Mouse (Mus musculus) heart, postnatal 25 days (tissue): ENCODE results near the gene Lor. TPM values are rescaled to one million over a fixed set of nuclear protein-coding genes. Genes with fewer than 3 reads are reported as not detected.

Experiments used
- DNase-seq: peaks from one replicate; pipeline ENCODE4 v3.0.0; 2022; ENCODE audit warnings: low spot score
- intact Hi-C: fragments of 180-260 bp; cut with DNase I; formaldehyde crosslinking; loops from one replicate; pipeline ENCODE4 v1.15.1; 2025
- microRNA-seq: library from miRNA; unstranded; fragments of <30 nt; microRNA quantifications from one replicate; pipeline ENCODE4 v1.2.0, GENCODE M21; 2022
- total RNA-seq, 2 experiments: library from RNA; stranded (reverse); gene quantifications; 2 replicates each; pipeline ENCODE4 v1.2.3; 2021

Gene Lor
- not detected for total RNA-seq

DNA sequence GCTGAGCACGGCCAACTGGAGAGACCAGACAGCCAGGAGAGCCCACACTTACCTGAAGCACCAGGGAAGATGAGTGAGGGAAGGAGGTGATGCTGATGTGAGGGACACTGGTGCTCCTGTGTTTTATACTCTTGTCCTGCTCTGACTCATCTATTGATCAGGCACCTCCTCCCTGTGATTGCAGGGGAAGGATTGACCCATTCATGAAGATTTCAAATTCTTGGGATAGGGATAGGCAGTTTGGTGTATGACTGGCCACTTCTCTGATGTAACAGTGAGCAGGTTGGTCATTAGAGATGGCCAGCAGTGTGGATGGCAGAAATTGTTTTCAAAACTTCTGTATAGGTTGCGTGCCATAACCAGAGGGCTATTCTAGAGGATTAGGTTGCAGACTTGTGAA is at the start of gene Lor:
Gene Lor (minus strand): TSS at position 101 of the 400 bp plus-strand sequence.
- no peak for DNase-seq
- intact Hi-C loops = no loop called here

- intact Hi-C loops = no loop called here
- DNase-seq = no peak
These were observed 40.9 kb upstream of the Lor start, which contains the start of gene Prr9 for GRCm38 (mm10) chr3:92123847-92124246. Prr9 (minus strand) TSS chr3:92123947.

DNA sequence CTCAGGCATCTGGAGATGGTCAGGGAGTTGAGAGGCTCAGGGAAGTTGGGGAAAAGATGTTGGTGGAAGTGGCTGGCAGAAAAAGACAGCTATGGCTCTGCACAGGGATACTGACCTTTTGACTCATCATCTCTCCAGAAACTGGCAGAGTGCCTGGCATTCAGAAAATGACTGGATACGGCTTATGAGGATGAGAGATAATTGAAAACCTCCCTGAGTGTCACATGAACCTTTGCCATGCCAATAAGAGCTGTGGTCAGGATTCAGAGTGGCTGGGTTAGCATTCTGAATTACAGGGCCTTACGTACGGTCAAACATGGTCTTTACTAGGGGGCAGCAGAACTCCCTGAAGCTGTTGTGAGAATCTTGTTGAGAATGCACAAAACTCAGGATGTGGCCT is 38.0 kb upstream of the Lor start:
- intact Hi-C loops = no loop called here
- DNase-seq = no peak

DNA sequence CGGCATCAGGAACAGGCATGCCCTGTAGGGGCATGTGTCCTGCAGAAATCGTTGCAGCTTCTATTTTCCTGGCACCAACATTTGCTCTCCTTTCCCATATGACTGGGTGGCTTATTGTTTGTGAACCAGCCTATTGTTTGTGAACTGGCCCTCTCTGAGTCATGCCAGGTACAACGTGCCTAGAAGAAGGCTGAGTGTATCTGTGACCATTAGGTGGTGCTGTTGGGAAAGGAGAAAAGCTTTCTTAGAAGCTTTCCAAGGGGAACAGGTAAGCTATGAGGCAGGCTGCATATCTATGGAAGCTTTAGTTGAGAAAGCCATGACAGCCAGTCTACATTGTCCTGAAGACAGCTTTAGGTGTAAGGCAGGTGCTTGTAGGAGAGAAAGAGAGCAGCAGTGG is 35.0 kb upstream of the Lor start:
- no peak for DNase-seq
- intact Hi-C loops = no loop called here

DNA sequence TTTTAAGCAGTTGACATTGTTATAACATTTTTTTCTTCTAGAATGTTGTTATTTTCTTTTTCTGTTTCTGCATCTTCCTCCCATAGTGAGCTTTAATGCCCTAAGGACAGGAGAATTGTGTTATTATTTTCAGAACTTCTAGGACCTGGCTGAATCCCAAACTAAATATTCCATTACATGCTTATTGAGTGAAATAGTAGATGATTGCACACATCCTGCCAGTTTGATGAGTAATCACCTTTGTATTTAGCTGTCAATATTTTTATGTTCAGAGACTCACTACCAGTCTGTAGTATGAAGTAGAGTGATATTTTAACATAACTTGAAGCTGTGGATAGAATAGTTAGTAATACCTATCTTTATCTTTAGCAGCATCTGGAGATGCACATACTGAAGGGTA is 28.6 kb upstream of the Lor start:
- intact Hi-C loops = no loop called here
- no peak for DNase-seq

GRCm38 (mm10) chr3:92110790-92111189 is 27.8 kb upstream of the Lor start:
- DNase-seq = no peak
- intact Hi-C loops = no loop called here

- intact Hi-C loops = loop anchor here (1.0 kb wide), 1 partner anchor 56 kb away; no protein-coding TSS in a partner anchor
- DNase-seq = no peak
These were observed 23.6 kb upstream of the Lor start for GRCm38 (mm10) chr3:92106582-92106981.

- DNase-seq = peak; percentile 1
These were observed 1.5 kb downstream of the Lor start for GRCm38 (mm10) chr3:92081285-92081931.

DNA sequence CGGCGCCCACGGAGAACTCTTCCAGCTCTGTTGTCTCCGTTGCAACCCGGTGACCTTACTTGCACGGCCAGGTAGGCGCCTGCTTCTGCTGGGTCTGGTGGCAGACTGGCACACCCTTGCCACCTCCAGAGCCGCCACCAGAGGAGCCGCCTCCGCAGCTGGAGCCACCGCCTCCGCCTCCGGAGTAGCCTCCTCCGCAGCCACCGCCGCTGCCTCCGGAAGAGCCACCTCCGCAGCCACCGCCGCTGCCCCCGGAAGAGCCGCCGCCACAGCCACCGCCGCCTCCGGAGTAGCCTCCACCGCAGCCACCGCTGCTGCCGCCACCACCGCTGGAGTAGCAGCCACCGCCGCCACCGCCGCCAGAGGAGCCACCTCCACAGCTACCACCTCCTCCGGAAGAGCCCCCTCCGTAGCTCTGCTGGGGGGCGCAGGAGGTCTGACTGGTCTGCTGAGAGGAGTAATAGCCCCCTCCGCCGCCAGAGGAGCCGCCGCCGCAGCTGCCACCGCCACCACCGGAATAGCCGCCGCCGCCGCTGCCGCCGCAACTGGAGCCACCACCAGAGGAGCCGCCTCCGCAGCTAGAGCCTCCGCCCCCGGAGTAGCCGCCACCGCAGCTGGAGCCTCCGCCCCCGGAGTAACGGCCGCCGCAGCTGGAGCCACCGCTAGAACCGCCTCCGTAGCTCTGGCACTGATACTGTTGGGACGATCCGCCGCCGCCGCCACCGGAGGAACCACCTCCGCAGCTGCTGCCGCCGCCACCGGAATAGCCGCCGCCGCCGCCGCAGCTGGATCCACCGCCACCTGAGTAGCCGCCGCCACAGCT is 2.3 kb downstream of the Lor start:
- intact Hi-C loops = no loop called here
- peak; percentile 47 for DNase-seq

More at GRCm38 (mm10) chr3:92081285-92081931, 1.5 kb downstream of the Lor start:
- intact Hi-C loops = no loop called here

DNA sequence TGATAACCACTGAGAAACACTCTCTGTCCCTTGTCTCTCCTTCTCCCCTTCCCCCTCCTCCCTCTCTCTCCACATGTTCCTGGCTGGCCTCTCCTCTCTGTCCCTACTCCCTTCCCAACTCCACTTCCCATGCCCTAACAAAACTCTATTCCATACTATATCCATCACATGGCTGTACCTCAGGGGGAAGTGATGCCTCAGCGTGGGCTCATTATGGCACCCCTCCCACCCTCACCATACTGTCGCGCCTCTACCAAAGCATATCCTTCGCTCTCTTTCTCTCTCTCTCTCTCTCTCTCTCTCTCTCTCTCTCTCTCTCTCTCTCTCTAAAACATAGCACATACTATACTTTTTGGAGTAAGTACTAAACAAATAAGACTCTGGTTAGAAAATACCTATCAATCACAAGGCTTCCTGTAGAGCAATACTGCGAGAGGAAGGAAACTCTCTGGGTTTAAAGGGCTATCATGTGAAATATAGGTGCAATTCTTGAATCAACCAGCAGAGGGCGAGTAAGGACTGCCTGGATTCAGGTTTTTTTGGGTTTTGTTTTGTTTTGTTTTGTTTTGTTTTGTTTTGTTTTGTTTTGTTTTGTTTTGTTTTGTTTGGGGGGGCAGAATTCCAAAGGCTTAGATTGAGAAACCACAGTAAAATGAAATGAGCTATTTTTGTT is 32.4 kb downstream of the Lor start:
- DNase-seq = no peak

GRCm38 (mm10) chr3:92033892-92034291 is 49.0 kb downstream of the Lor start:
- no peak for DNase-seq
- intact Hi-C loops = no loop called here

More for the DNA sequence above, 32.4 kb downstream of the Lor start:
- intact Hi-C loops = loop anchor here (1.0 kb wide), 1 partner anchor 56 kb away; no protein-coding TSS in a partner anchor

GRCm38 (mm10) chr3:92033203-92033602 is 49.7 kb downstream of the Lor start:
- DNase-seq = no peak
- intact Hi-C loops = no loop called here

Small RNAs within 50 kb of the gene (microRNA-seq; reads per million reads assigned to microRNA genes)
- not detected for gene Gm25145

Other genes with a start within 250 kb of the Lor start
- gene Pglyrp3, start 68.6 kb downstream of the Lor start, total RNA-seq = not detected
- not detected for gene Prr9, start 40.8 kb upstream of the Lor start, total RNA-seq
- gene Lelp1, start 59.6 kb upstream of the Lor start, total RNA-seq = not detected
- not detected for gene Sprr2a1, start 132.7 kb upstream of the Lor start, total RNA-seq
- 1 to 10 TPM; 1.1 to 1.5 TPM for gene Sprr2a2, start 132.8 kb upstream of the Lor start, total RNA-seq
- not detected for gene Sprr2a3, start 202.3 kb upstream of the Lor start, total RNA-seq
- not detected for gene Sprr2b, start 233.5 kb upstream of the Lor start, total RNA-seq